Mouse (Mus musculus): Measurements from ENCODE around the gene Ube3b.

The Ube3b gene

DNA sequence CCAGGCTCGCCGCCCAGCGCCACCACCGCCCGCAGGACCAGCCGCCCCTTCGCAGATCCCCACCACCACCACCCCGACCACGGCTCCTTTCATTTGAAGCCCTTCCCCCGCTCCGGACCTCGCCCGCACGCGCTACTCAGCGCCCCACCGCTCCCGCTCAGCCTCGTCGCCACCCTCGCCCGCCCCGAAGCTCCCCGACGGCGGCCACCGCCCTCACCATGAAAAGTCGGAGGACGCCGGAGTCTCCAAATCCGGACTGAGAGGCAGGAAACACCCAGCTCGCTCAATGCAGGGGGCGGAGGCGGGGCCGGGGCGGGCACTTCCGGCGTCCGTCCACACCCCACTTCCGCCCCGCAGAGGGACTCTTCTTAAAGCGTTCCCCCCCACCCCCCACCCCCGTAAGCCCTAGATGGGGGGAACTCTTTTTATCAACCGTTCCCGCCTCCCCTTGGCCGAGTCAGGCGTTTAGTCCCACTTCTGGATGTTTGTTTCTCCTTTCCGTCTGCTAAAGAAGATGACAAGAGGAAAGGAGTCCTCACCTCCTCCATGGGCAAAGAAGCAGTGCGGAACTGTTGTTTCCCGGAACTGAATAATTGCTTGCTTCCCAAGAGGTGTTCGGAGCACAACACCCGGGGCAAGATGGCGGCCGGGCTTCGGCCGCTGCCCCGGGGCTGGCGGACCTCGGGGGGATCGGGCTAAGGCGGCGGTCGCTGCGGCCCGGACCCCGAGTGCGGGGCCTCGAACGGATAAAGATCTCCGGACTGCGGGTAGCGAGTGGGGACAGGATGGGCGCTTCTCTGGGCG, at the start of gene Ube3b, which contains the start of gene Kctd10:
Gene Ube3b, plus strand, starts transcription at position 399 of the 804 bp plus-strand sequence.
Gene Kctd10, minus strand, starts transcription at position 300 of the 804 bp plus-strand sequence.
- peak; percentile 90 for DNase-seq

DNA sequence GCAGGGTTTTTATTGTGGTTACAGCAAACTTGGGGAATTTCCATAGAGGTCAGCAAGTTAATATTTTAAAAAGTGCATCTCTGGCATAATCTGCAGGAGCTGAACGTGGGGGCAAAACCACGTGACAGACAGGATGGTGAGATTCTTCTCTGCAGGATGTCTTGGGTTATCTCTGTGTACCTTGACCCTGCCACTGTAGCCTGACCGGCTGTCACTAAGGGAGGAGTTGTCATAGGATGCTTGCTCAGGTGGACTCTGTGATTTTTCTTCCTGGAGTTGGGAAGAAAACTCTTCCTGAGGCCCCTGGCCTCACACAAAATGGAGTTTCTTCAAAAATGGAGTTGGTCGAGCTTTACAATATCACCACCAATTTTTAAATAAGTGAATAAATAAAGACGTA, 37.4 kb upstream of the Ube3b start:
- no peak for DNase-seq

DNA sequence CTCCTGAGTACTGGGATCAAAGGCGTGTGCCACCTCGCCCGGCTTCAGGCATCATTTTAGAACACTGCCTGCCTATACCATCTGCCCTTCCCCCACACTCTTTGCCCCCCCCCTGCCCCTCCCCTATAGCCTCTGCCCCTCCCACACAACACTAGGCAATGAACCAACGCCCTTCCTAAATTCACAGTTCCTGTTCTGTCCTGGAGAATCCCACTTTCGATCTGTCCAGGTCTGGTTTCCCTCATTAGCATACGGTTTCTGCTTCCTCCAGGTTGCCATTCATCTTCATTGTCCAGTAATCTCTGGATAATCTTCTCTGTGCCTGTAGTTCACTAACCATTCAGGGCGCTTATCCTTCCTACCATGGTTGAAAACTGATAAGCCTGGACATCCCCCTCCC, 36.8 kb upstream of the Ube3b start:
- no peak for DNase-seq

DNA sequence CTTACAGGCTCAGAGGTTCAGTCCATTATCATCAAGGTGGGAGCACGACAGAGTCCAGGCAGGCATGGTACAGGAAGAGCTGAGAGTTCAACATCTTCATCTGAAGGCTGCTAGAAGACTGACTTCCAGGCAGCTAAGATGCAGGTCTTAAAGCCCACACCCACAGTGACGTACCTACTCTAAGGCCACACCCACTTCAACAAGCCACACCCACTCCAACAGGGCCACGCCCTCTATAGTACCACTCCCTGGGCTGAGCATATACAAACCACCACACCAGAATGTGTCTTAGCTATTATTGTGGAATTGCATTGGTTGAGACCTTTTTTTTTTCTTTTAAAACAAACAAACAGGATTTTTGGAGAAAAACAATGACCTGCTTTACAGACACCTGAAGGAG, 34.9 kb upstream of the Ube3b start:
- no peak for DNase-seq

DNA sequence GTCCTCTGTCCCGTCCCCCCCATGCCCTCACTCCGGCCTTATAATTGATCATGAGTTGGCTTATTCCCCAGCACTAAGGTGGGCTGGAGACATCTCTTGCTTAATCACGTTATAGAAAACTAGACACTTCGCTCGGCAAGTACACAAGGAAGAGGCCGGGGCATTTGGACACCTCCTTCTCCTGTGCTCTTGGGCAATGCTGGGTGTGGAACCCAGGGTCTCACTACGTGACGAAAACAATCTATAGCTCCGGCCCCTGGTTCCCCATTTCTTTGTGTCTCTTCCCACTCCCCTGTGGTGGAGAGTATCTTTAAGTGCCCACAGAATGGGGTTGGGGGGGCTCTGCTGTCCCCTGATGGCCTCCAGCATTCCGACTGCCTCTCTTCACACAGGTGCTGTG, 33.4 kb upstream of the Ube3b start:
- DNase-seq = no peak

DNA sequence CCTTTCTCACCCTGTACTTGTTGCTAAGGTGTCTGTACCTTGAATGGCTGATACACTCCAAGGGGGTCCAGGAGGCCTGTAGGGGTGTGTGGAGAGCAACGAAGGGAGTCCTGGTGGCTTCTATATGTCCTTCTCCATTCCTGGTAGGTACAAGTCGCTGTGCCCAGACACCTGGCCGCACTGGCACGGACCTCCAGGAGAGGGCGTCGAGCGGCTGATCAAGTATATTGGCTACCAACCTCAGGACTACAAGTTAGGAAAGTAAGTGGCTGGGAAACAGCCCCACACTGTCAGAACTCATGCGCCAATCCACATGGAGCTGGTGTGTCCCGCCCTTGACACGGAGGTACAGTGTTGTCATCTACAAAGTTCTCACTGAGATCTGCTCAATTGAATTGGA, 28.9 kb upstream of the Ube3b start:
- DNase-seq = no peak

DNA sequence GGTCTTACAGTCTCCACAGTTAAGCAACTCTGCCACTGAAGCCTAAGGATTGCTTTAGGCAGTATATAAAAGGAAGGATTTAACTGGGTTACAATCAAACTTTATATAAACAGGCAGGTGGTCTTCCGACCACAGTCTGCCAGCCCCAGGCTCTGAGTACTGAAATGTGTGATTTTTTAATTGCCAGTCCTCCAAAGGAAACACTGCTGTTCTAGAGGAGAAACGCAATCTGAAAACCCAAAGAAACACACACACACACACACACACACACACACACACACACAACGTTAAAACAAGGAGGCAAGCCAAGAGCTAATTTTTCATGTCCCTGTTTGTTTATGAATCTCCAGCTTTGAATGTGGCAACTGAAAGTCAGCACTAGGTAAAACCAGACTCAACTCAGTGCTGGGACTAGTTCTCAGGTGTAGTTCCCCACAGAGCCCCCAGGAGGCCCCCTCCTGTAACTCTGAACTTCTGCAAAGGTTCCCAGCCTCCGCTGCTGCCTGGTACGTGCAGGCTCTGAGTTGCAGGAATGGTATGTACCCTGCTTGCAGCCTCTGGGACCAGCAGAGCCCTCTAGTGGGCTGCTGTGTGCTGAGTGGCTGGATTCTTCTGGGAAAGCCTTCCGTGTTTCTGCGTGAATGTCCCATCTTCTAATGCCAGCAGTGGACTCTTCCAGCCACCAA, 24.0 kb upstream of the Ube3b start:
- peak; percentile 63 for DNase-seq

DNA sequence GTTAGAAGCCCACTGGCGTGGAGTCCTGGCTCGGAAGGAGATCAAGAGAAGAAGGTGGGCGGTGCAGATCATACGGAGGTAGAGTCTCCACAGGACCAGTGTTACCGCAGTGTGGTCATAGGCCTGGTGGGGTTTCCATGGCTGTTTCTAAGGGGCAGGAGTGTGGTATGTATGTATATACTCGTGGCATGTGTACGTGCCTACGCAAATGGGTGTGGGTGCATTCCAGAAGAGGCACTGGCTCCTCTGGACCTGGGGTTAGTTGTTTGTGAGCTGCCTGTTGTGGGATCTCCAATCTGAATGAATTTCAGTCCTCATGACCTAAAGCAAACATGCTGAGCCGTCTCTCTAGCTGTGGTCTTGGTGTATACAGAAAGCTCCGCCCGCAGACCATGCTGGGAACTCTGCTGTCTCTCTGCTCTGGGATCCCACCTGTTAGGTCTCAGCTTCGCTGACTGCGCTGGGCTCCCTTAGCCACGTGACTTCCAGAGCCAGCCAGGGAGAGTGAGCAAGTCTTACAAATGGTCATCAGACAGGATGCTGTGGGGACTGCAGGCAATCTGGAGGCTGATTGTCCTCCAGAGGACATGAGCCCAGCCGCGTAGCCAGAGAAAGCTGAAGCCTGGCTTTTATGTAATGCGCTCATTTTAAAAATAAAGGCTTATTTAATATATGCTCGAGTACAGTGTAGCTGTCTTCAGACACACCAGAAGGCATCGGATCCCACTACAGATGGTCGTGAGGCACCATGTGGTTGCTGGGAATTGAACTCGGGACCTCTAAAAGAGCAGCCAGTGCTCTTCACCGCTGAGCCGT, 23.3 kb upstream of the Ube3b start:
- DNase-seq = no peak

DNA sequence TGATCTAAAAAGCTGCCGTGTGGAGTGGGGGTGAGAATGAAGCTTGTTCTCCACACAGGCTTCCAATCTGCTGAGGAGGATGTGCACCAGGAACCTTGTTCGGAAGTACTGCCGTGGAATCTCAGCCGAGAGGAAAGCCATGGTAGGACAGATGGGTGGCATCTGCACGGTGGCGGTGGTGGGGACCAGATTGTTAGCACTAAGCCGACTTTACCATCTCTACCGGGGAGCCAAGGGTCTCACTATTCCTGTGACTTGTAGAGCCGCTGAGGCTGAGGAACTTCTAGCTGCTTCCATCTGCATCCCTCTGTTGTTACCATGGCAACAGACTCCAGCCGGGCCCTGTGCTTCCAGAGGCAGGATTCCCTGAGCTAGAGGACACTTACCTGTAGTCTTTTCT, 21.6 kb upstream of the Ube3b start:
- no peak for DNase-seq

DNA sequence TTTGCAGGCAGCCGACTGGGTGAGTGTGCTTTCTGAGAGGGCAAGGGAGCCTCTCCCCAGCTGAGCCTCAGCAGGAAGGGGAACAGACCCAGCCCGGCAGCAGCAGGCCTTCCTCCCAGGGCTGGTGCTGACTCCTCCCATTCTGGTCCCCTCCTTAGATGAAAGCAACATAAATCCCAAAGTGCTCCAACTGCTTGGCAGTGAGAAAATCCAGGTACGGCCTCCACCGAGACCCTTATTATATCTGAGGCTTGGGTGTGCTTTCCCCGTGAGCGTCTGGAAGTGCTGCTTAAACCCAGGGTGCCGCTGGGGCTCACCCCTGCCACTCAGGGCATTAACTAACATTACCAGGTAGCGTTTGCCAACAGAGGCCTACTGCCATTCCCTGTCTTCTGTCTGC, 20.8 kb upstream of the Ube3b start:
- no peak for DNase-seq

DNA sequence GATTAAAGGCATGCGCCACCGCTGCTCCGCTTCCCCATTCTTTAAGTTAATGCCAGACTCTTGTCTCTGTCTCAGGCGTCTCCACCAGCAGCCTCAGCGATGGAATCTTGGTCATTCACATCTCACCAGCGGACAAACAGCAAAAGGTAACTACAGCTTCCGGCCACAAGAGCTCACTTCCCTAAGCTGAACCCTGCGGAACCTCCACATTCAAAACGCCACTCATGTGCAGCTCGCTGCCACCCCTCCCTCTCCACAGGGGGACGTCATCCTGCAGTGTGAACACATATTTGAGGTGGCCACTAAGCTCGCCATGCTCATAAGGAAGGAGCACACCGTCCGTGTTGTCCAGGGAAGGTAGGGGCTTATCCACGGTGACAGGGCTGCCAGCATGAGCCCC, 19.4 kb upstream of the Ube3b start:
- no peak for DNase-seq

DNA sequence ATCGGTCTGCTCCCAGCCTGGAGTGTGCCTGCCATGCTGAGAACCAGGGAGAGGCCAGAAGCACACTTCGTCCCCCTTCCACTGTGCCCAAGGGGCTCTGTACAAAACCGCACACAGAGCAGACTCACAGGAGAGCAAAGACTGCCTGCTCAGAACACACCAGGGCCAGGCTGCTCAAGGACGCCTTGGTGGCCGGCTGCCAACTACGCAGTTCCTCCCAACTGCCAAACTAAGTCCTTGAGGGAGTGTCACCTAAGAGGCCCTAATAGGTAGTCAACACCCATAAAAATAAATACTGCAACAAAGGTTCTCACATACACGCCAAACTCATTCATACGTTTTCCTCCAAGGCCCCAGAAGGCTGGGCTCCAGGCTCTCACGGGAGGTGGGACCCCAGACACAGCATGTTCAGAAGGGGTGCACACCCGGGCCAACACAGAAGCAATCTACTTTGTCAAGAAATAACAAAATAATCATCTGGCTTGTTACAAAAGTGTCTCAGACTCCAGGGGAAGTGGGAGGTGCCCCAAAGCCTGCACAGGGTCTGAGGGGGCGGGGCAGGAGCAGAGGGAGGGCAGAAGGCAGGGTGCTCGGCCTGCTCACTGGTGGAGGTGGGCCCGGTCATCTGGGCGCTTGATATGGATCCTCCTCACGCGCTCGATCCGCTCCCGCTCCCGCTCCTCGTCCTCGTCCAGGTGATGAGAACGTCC, 15.2 kb upstream of the Ube3b start:
- no peak for DNase-seq

DNA sequence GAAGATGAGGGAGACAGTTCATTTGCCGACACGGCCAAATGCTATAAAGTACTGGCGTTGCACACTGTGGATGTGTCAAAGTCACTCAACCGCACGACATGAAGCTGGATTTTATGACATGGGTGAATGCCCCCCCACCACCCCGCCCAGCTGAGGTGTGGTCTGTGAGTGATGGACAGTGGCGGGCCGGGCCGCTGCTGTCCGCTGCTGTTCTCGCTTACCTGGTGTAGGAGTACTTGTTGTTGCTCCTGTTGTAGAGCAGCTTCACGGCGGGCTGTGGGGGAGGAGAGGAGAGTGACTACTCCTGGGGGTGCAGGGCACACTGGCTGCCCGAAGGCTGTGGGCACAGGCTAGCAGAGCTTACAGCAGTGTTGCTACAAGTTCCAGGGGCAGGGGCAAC, 12.3 kb upstream of the Ube3b start:
- no peak for DNase-seq

DNA sequence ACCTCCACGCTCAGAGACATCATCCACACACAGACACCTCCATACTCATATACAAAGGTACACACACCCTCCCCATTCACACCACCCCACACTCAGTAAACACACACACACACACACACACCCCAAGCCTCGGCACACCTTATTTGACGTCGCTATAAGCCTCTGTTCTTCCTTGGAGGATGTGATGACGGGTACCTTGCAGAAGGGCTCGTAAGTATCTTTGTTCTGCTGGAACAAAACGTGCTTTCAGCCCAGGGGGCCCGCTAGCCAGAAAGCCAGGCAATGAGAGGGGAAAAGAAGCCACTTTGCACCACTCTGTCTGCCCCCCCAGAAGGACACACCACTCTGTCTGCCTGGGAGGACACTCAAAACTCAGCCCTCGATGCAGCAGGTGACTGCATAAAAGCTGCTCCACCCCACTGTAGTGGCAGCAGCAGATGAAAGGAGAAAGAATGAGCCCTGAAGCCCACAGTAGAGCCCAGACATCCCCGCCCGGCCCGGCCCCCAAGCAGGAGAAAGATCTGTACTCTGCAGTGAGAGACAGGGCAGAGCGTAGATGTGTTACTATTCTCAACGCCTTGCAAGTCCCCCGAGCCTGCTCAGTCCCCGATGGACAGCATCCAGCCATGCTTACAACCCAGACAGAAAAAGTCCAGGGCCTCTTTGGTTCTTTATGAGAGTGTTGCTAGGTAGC, 11.5 kb upstream of the Ube3b start:
- DNase-seq = no peak

DNA sequence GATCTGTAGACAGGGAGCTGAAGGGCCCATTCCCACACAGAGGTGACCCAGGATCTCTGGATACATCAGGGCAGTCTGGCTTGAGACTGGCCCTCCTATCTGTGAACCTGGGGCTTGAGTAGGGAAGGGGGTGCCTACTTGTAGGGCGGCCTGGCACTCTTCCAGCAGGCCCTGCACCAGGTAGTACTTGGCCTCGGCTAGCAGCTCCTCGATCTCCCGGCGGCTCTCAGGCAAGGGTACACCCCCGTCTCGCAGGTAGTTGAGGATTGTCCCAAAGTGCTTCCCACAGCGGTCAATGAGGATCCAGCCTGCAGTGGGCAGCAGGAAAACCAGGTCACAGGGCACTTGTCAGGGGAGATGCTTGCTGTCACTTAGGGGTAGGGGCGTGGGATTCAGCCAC, 10.5 kb upstream of the Ube3b start:
- DNase-seq = no peak

DNA sequence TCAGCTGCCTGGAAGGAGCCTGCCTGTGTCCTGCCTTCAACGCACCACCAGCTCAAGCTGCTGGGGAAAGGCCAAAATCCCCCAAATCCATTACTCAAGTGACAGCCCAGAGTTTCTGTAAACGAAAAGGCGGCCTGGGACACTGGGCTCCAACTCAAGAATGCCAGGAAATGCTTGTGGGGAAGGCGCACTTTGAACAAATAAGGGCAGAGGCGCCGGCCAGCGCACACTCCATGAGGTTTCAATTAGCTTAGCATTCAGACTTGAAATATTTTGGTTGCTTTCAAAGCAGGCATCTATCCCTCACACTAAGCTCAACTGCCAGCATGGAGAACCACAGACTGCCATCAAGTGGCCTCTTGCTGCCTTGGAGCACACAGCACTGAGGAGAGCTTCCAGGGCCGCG, 10.0 kb upstream of the Ube3b start:
- DNase-seq = no peak

DNA sequence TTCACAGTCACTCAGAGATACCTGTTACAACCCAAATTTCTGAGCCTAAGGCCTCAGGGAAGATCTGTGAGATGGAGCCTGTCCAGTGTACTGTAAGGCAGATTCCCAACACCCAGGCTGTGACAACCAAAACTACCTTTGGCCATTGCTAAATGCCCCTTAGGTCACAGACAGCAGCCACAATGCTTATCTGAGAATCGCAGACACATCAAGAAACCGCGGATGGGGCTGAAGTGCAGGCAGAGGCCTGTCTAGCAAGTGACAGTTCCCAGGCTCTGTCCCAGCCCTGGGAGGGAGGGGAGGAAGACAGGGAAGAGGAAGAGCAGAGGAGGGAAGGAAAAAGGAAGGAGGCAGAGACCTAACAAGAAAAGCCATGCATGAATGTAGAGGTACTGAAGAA, 9.1 kb upstream of the Ube3b start:
- DNase-seq = no peak

DNA sequence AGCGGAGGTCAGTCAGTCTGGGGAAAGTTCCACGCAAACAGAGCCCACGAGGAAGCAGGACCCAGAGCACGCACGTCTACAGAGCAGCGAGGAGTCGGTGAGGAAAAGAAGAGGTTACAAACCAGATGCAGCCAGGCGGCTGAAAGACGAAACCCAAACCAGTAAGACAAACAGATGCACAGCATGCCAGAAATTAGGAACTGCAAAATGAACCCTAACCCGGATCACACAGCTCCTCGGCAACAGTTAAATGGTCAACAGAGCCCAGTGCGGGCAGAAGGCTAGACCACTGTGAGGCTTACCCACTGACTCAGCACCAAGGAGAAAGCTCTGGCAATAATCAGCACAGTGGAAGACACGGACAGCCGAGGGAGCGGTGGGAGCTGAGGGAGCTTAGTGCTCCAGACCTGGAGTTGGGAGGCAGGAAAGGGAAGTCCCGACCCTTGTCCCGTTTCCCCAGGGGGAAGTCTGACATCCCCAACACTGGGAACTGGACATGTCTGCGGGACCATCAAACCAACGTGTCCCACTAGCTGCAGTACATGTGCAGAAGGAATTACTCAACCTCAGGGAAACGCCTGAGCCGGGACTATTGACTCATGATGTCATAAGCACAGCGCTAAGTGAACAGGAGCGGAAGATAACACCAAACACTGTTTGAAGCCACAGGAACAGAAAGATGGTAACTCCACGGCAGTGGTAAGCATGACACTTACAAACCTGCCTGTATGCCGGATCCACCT, 8.5 kb upstream of the Ube3b start:
- DNase-seq = no peak

DNA sequence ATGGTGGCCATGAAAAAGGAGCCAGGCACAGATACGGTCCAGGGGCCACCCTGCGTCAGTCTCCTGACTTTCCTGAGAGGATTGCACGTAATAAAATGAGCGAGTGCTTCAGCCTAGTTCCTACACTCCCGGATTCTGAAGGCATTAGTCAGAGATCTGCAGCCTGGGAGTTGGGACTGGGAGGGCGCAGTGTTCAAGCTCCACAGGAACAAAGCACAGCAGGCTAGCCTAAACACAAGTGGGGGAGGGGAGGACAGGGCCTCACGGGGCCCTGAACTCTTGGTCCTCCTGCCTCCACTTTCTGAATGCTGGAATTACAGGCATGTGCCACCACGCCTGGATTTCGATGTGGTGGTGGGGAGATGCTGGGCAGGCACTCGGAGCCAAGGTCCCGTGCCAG, 7.8 kb upstream of the Ube3b start:
- no peak for DNase-seq

DNA sequence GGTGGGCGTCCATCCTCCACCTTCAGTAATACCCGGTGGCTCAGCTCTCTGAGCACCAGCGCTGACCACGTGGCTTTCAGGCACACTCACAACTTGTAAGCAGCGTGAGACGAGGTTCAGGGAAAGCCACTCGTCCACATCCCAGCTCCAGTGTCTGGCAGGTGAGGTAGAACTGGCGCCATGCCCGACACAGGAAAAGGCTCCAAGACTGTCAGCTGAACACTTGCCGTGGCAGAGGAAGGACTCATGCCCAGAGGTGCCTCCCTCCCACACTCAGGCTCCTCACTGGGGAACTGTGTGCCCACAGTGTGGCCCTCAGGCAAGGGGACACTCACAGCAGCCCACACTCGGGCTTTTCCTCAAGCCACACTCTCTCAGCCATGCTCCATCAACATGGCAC, 7.2 kb upstream of the Ube3b start:
- no peak for DNase-seq

DNA sequence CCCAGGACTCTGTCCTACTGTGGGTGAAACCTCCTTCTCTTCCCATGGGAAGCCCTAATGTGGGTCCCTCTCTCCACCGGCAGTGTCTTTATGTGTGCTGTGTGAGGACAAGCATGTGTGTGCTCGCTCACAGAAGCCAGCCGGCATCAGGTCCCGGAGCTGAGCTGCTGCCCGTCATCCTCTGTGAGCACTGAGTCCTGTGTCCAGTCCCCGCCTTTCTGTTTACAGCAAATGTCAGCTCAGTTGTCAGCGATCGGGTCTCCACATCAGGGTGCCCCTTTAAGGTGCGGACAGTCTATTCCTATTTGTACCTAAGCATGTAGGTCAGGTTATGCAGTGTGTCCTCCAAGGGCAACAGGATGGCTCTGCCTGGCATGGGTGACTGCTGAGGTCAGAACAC, 6.8 kb upstream of the Ube3b start:
- no peak for DNase-seq

Measured in right cerebral cortex, postnatal 4 days (tissue).